Mouse (Mus musculus): ENCODE results near the gene Slc35f4.

Slc35f4 gene

GRCm38 (mm10) chr14:49525931-49526291 is at the start of gene Slc35f4:
Slc35f4 (minus strand) TSS chr14:49526046.
- DNase-seq (ENCODE audit: low spot score), result no peak

- DNase-seq (ENCODE audit: low spot score), result peak; percentile 9
These were observed 42.5 kb upstream of the Slc35f4 start for GRCm38 (mm10) chr14:49568369-49568768.

- no peak for DNase-seq (ENCODE audit: low spot score)
These were observed 34.9 kb upstream of the Slc35f4 start for GRCm38 (mm10) chr14:49560706-49561105.

GRCm38 (mm10) chr14:49540104-49540503 is 14.3 kb upstream of the Slc35f4 start:
- peak; percentile 53 for DNase-seq (ENCODE audit: low spot score)

- peak; percentile 93 for DNase-seq (ENCODE audit: low spot score)
These were observed 493 bp downstream of the Slc35f4 start for GRCm38 (mm10) chr14:49525176-49525930.

GRCm38 (mm10) chr14:49524665-49525064 is 1.2 kb downstream of the Slc35f4 start:
- DNase-seq (ENCODE audit: low spot score), result no peak

- no peak for DNase-seq (ENCODE audit: low spot score)
These were observed 10.7 kb downstream of the Slc35f4 start for GRCm38 (mm10) chr14:49515096-49515665.

- no peak for DNase-seq (ENCODE audit: low spot score)
These were observed 11.7 kb downstream of the Slc35f4 start for GRCm38 (mm10) chr14:49514137-49514536.

GRCm38 (mm10) chr14:49495192-49495591 is 30.7 kb downstream of the Slc35f4 start:
- DNase-seq (ENCODE audit: low spot score), result no peak

GRCm38 (mm10) chr14:49493793-49494192 is 32.1 kb downstream of the Slc35f4 start:
- DNase-seq (ENCODE audit: low spot score), result no peak

- no peak for DNase-seq (ENCODE audit: low spot score)
These were observed 33.3 kb downstream of the Slc35f4 start for GRCm38 (mm10) chr14:49492506-49492905.

- no peak for DNase-seq (ENCODE audit: low spot score)
These were observed 49.2 kb downstream of the Slc35f4 start for GRCm38 (mm10) chr14:49476602-49477001.

- DNase-seq (ENCODE audit: low spot score), result no peak
These were observed 64.1 kb downstream of the Slc35f4 start for GRCm38 (mm10) chr14:49461761-49462160.

- DNase-seq (ENCODE audit: low spot score), result no peak
These were observed 65.0 kb downstream of the Slc35f4 start for GRCm38 (mm10) chr14:49460799-49461198.

GRCm38 (mm10) chr14:49454283-49454914 is 71.4 kb downstream of the Slc35f4 start:
- no peak for DNase-seq (ENCODE audit: low spot score)

- DNase-seq (ENCODE audit: low spot score), result peak; percentile 9
These were observed 72.1 kb downstream of the Slc35f4 start for GRCm38 (mm10) chr14:49453782-49454181.

GRCm38 (mm10) chr14:49447669-49448068 is 78.2 kb downstream of the Slc35f4 start:
- DNase-seq (ENCODE audit: low spot score), result no peak

GRCm38 (mm10) chr14:49446461-49446860 is 79.4 kb downstream of the Slc35f4 start:
- no peak for DNase-seq (ENCODE audit: low spot score)

GRCm38 (mm10) chr14:49436811-49437210 is 89.0 kb downstream of the Slc35f4 start:
- no peak for DNase-seq (ENCODE audit: low spot score)

- peak; percentile 45 for DNase-seq (ENCODE audit: low spot score)
These were observed 94.0 kb downstream of the Slc35f4 start for GRCm38 (mm10) chr14:49431821-49432220.

- DNase-seq (ENCODE audit: low spot score), result peak; percentile 23
These were observed 133.4 kb downstream of the Slc35f4 start for GRCm38 (mm10) chr14:49392482-49392881.

GRCm38 (mm10) chr14:49362161-49362560 is 163.7 kb downstream of the Slc35f4 start:
- no peak for DNase-seq (ENCODE audit: low spot score)

GRCm38 (mm10) chr14:49355561-49355960 is 170.3 kb downstream of the Slc35f4 start:
- DNase-seq (ENCODE audit: low spot score), result no peak
